Mouse (Mus musculus) adrenal gland, adult 8-10 months (tissue): ENCODE measurements around the gene Samd4b. TPM values are rescaled to one million over a fixed set of nuclear protein-coding genes. Genes with fewer than 3 reads are reported as not detected.

ENCODE experiments used
- DNase-seq: peaks from one replicate; pipeline ENCODE4 v3.0.0; 2022
- total RNA-seq, 4 experiments: library from RNA; stranded (reverse); gene quantifications; 2 replicates each; pipeline ENCODE4 v1.2.4; 2022

Samd4b gene
- total RNA-seq, 4 experiments from 2014 or later = 62.4 to 83.9 (median 73.4) TPM

GRCm38 (mm10) chr7:28587644-28588043 lies 10.3 kb downstream of the Samd4b start:
- DNase-seq = no peak

- DNase-seq = peak; percentile 62
These were observed 11.1 kb downstream of the Samd4b start for GRCm38 (mm10) chr7:28586663-28587411.

DNA sequence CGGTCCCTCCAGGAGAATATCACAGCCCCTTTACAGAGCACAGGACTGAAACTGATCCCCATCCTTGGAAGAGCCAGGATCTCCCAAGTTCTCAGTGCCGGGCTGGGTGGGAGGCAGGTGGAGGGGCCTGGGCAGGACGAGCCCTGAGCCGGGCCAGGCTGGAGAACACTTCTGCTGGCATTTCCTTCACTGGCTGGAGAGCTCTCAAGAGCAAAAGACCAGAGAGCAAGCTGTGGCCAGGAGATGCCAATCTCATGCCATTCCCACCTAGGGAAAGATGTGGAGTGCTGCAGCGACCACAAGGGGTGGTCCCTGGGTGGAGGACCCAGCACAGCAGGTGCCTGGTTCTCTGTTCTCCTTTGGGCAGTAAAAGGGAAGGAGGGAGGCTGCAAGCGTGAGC lies 12.9 kb downstream of the Samd4b start:
- no peak for DNase-seq

GRCm38 (mm10) chr7:28584468-28584867 lies 13.5 kb downstream of the Samd4b start:
- no peak for DNase-seq

GRCm38 (mm10) chr7:28583570-28584344 lies 14.2 kb downstream of the Samd4b start:
- DNase-seq = no peak

- DNase-seq = no peak
These were observed 15.1 kb downstream of the Samd4b start for GRCm38 (mm10) chr7:28582841-28583240.

DNA sequence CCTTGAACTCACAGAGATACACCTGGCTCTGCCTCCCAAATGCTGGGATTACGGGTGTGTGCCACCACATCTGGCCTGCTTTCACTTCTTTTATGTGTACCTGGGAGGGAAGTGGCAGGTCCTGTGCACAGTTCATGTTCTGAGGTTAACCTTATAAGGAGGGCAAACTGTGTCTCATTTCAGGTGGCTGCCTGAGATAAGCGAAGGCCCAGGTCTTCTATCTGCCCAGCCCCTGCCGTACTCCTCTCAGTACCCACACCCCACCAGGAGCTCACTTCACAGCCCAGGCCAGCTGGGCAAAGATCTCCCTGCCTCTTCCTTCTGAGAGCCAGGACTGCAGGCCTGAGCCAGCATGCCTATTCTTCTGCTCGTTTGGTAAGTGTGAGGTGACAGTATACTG lies 16.2 kb downstream of the Samd4b start:
- DNase-seq = no peak

DNA sequence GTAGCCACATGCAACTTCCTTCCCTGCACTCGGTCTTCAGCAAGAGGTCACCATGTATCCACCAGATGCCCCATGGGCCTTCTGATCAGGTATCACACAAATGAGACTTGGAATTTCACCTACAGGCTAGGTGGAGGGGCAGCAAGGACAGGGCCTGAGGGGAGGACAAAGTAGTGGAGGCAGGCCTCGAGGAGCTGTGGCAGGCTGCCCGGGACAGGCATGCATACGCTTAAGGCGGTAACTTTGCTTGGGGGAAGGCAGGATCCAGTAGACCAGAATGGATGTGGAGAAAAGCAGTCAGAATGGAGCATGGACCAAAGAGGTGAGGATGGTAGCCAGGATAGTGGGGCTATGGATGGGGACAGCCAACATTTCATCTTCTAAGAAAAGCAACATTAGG lies 18.1 kb downstream of the Samd4b start:
- no peak for DNase-seq

DNA sequence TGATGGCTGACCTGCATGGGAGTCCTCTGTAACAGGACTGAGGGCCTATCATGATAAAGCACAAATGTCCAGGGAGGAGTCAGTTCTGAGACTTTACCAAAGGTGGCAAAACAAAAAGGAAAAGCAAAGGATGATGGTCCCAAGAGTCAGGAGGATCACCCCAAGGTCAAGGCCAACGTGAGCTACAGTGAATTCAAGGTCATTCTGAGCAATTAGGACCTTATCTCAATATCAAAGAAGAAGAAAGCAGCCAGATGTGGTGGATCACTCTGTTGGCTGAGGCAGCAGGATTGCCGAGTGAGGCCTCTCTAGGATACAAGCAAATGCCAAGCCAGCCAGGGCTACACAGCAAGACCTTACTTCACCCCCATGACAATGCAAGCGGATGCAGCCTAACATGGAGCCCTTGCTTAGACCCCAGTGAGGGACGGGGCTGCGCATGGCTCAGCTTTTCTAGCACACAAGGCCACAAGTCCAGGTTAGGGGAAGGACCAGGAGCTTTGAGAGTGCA lies 19.3 kb downstream of the Samd4b start:
- DNase-seq = no peak

- no peak for DNase-seq
These were observed 20.0 kb downstream of the Samd4b start for GRCm38 (mm10) chr7:28577826-28578542.

GRCm38 (mm10) chr7:28576271-28576914 lies 21.6 kb downstream of the Samd4b start:
- no peak for DNase-seq

GRCm38 (mm10) chr7:28575597-28575996 lies 22.3 kb downstream of the Samd4b start:
- no peak for DNase-seq

- no peak for DNase-seq
These were observed 24.7 kb downstream of the Samd4b start for GRCm38 (mm10) chr7:28573236-28573635.

- no peak for DNase-seq
These were observed 25.3 kb downstream of the Samd4b start for GRCm38 (mm10) chr7:28572689-28573088.

GRCm38 (mm10) chr7:28570982-28571682 lies 26.8 kb downstream of the Samd4b start:
- DNase-seq = peak; percentile 58

DNA sequence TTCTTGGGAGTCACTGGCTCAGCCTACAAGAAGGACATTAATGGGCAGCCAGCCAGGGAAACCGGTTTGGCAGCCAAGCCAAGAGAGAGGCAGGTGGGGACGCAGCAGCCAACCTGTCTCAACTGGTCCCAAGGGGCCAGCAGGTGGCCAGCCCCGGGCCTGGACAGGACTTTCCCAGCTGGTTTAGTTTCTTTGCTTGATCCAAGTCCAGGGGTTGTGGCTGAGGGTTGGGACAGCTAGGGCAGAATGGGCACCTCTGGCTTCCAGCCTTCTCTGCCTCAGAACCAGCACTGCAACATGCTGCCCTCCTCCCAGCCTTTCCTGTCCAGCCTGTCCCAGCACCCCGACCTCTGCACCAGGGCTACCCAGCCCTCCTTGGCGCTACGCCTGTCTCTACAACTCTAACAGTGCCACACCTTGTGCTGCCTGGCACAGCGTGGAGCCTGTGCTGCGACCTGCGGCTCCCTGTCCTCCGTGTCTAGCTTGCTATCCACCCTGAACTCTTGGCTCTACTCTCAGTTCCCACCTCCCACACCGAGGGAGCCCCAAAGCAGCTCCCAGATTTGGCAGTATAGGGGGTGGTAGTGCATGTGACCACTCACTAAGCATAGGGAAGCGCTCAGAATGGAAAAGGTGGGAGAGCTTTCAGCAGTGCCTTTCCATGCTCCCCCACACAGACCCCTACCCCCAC lies 27.5 kb downstream of the Samd4b start:
- no peak for DNase-seq

- DNase-seq = no peak
These were observed 29.7 kb downstream of the Samd4b start for GRCm38 (mm10) chr7:28568253-28568652.

DNA sequence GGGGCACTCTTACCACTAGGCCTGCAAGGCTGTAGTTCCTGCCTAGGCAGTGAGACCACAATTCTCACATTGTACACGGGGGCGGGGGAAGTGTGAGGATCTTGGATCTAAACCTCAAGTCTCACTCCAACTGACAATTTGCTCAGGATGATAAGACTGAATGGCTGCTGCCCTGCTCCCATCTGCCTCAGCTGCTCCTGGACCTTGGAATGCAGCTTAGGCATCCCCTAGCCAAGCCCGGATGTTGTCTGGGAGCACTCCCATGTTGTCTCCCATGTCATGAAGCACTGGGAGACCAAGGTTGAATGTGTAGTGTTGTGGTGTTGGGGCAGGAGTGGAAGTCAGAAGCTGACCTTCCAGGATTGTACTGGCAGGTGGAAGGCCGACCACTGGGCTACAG lies 30.4 kb downstream of the Samd4b start:
- DNase-seq = no peak

GRCm38 (mm10) chr7:28565407-28565806 lies 32.5 kb downstream of the Samd4b start:
- DNase-seq = no peak

- DNase-seq = no peak
These were observed 35.0 kb downstream of the Samd4b start for GRCm38 (mm10) chr7:28562951-28563350.

GRCm38 (mm10) chr7:28562371-28562770 lies 35.6 kb downstream of the Samd4b start:
- no peak for DNase-seq
